Mouse (Mus musculus) kidney, adult 2 months (tissue): ENCODE measurements around the gene Lrrc4b.

Source experiments
- CTCF ChIP-seq: fragments of 200-500 bp; conservative IDR thresholded peaks from 2 replicates; pipeline ENCODE4 v1.5.1; 2011; ENCODE audit warnings: low read depth, mild to moderate bottlenecking, control low read depth, low read length, moderate library complexity, mixed read lengths; ENCODE audit not compliant: insufficient read depth, insufficient read length
- POLR2A ChIP-seq: fragments of 200-500 bp; IDR thresholded peaks from one replicate; pipeline ENCODE4 v1.6.1; 2011; ENCODE audit warnings: low read depth, low read length, control low read depth

DNA sequence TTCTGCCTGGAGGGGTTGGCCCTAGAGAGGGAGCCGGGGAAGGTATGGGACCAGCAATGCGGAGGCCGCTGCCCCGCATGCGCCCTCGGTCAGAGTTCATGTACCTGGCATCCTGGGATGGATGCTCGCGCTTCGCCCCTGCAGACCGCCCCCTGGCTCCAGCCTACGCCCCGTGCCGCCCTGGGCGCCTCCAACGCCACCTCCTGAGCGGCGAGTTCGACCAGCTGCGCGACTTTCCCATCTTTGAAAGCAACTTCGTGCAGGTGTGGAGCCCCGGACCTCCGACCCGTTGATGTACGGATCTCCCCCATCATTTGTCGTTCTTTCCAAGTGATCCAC is 67.9 kb downstream of the Lrrc4b start:
- TF ChIP-seq CTCF = no peak
- no peak for TF ChIP-seq POLR2A
